Comparison of ENCODE assay signal across 18 mouse cellular contexts in the genomic region with DNA sequence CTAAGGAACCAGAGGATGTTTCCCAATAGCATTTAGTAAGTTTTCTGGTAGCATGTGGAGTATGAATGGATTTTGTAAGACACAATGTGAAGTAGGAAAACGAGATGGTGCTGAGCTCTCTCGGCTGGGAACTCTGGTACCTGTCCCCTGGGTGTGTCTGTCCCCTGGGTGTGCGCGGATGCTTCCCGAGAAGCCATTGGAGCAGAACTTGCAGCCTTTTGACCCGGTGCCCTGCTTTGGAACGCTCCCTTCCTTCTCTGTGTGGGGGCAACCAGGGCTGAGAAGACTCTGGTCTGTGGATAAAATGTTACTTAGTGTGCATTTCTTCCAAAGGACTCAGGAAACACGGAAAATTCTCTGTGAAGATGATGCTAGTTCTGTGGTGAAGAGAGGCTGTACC.
"Had no signal": no experiment of that assay in that cellular context is flagged by ENCODE, and none has a peak within 500 bp of the region (broad histone marks: within the 10 kb centered on the region; RNA-seq: fewer than 3 reads in every experiment).

No protein-coding gene starts in this region.

- H3K27me3 ChIP-seq: neural tube, embryonic 13.5 days; neural tube, embryonic 15.5 days had no signal

- H3K36me3 ChIP-seq: midbrain, embryonic 10.5 days; midbrain, embryonic 12.5 days; neural tube, embryonic 13.5 days; neural tube, embryonic 15.5 days had no signal

- H3K27ac ChIP-seq: midbrain, embryonic 10.5 days; midbrain, embryonic 12.5 days; neural tube, embryonic 13.5 days; neural tube, embryonic 15.5 days had no signal

- DNase-seq: lung, adult 18-20 months; lung, embryonic 14.5 days; lung, postnatal 10 days; lung, postnatal 4 days; midbrain, embryonic 14.5 days; retina, postnatal 1 day; right cerebral cortex, adult 18-20 months; right cerebral cortex, postnatal 25 days; right cerebral cortex, postnatal 4 days; spleen, adult 18-20 months; thymus, adult 18-20 months; thymus, postnatal 14 days; thymus, postnatal 36 days had no signal

- H3K4me3 ChIP-seq: midbrain, embryonic 10.5 days; midbrain, embryonic 12.5 days; myocyte; neural tube, embryonic 13.5 days; neural tube, embryonic 15.5 days had no signal

- H3K4me1 ChIP-seq: midbrain, embryonic 12.5 days; neural tube, embryonic 13.5 days had no signal
